Mouse (Mus musculus): Measurements from ENCODE around the gene Zfp952. TPM values are rescaled to one million over a fixed set of nuclear protein-coding genes. Genes with fewer than 3 reads are reported as not detected.

The Zfp952 gene
- total RNA-seq, 2 experiments from 2014 or later = 17.1 to 19.2 TPM

Other genes starting within 250 kb of the Zfp952 start
- 10 to 100 TPM; 78.3 to 86.9 TPM for gene Zfp871, start 204.8 kb upstream of the Zfp952 start, total RNA-seq (2021)
- gene Zfp811, start 183.2 kb upstream of the Zfp952 start, total RNA-seq (2021) = 10 to 100 TPM; 17.2 to 18.0 TPM
- 10 to 100 TPM; 21.6 to 23.2 TPM for gene Zfp799, start 162.9 kb upstream of the Zfp952 start, total RNA-seq (2021)
- gene Zfp870, start 101.5 kb upstream of the Zfp952 start, total RNA-seq (2021) = 10 to 100 TPM in 1 of 2 experiments, 1 to 10 TPM in 1; 9.3 to 10.2 TPM
- under 1 TPM in 1 of 2 experiments, not detected in 1; 0.95 TPM for gene Cyp4f14, start 75.8 kb upstream of the Zfp952 start, total RNA-seq (2021)
- gene Cyp4f13, start 45.7 kb upstream of the Zfp952 start, total RNA-seq (2021) = 10 to 100 TPM in 1 of 2 experiments, 1 to 10 TPM in 1; 5.8 to 10.2 TPM
- gene Zfp472, start 27.3 kb upstream of the Zfp952 start, total RNA-seq (2021) = 1 to 10 TPM; 5.7 to 5.9 TPM
- gene Zfp763, start 40.3 kb downstream of the Zfp952 start, total RNA-seq (2021) = 10 to 100 TPM; 24.5 to 25.6 TPM
- not detected for gene 4921501E09Rik, start 74.9 kb downstream of the Zfp952 start, total RNA-seq (2021)
- 10 to 100 TPM; 28.2 to 32.1 TPM for gene Zfp563, start 96.2 kb downstream of the Zfp952 start, total RNA-seq (2021)
- gene Morc2b, start 146.6 kb downstream of the Zfp952 start, total RNA-seq (2021) = under 1 TPM; 0.38 to 0.91 TPM
- gene Olfr55, start 175.3 kb downstream of the Zfp952 start, total RNA-seq (2021) = not detected
- gene Olfr239, start 198.2 kb downstream of the Zfp952 start, total RNA-seq (2021) = not detected
- under 1 TPM; 0.30 to 0.40 TPM for gene Olfr1564, start 228.6 kb downstream of the Zfp952 start, total RNA-seq (2021)

All from left cerebral cortex, postnatal 4 days (tissue).